Mouse (Mus musculus) forebrain, embryonic 13.5 days (tissue): ENCODE data around the gene Etv4. TPM values are rescaled to one million over a fixed set of nuclear protein-coding genes. Genes with fewer than 3 reads are reported as not detected.

Source experiments
- ATAC-seq: fragments of 200-750 bp; cut with Nextera tagmentation; 2 replicates; pipeline ENCODE4 v1.8.0; 2017
- H3K27ac ChIP-seq: fragments of 300-500 bp; sonication (generic); 2 replicates; pipeline ENCODE4 v1.5.1; 2015; ENCODE audit warnings: inconsistent platforms, mild to moderate bottlenecking, moderate library complexity
- H3K27me3 ChIP-seq: fragments of 300-500 bp; sonication (generic); 2 replicates; pipeline ENCODE4 v1.6.1; 2015; ENCODE audit warnings: mild to moderate bottlenecking, inconsistent platforms
- H3K36me3 ChIP-seq: fragments of 300-500 bp; sonication (generic); 2 replicates; pipeline ENCODE4 v1.6.1; 2015; ENCODE audit warnings: mild to moderate bottlenecking, inconsistent platforms; ENCODE audit not compliant: poor library complexity, severe bottlenecking
- H3K4me1 ChIP-seq: fragments of 300-500 bp; sonication (generic); 2 replicates; pipeline ENCODE4 v1.6.1; 2015; ENCODE audit warnings: inconsistent platforms
- H3K4me2 ChIP-seq: fragments of 300-500 bp; sonication (generic); 2 replicates; pipeline ENCODE4 v1.6.1; 2015; ENCODE audit warnings: inconsistent platforms, mild to moderate bottlenecking, moderate library complexity
- H3K4me3 ChIP-seq: fragments of 300-500 bp; sonication (generic); 2 replicates; pipeline ENCODE4 v1.5.1; 2015; ENCODE audit warnings: mild to moderate bottlenecking, inconsistent platforms
- H3K9ac ChIP-seq: fragments of 300-500 bp; sonication (generic); 2 replicates; pipeline ENCODE4 v1.6.1; 2015; ENCODE audit warnings: mild to moderate bottlenecking, inconsistent platforms
- H3K9me3 ChIP-seq: fragments of 300-500 bp; sonication (generic); replicated peaks from 2 replicates; pipeline ENCODE4 v1.6.1; 2016; ENCODE audit warnings: inconsistent platforms
- WGBS: fragments of 180-500 bp; shearing (Covaris S2); methylation state at CpG from one replicate; pipeline ENCODE4 v1.1.7; 2015; 5-methylcytosine and 5-hydroxymethylcytosine counted together
- polyA plus RNA-seq: library from polyadenylated mRNA; unstranded; fragments of >200 nt; fragmentation: Nextera tagmentation; extraction: Ambion mirVana; gene quantifications from 2 replicates; pipeline ENCODE4 v1.2.1, GENCODE M21; 2015

Gene Etv4
- polyA plus RNA-seq, 1 experiment from 2014 or later: 2.4 TPM

DNA sequence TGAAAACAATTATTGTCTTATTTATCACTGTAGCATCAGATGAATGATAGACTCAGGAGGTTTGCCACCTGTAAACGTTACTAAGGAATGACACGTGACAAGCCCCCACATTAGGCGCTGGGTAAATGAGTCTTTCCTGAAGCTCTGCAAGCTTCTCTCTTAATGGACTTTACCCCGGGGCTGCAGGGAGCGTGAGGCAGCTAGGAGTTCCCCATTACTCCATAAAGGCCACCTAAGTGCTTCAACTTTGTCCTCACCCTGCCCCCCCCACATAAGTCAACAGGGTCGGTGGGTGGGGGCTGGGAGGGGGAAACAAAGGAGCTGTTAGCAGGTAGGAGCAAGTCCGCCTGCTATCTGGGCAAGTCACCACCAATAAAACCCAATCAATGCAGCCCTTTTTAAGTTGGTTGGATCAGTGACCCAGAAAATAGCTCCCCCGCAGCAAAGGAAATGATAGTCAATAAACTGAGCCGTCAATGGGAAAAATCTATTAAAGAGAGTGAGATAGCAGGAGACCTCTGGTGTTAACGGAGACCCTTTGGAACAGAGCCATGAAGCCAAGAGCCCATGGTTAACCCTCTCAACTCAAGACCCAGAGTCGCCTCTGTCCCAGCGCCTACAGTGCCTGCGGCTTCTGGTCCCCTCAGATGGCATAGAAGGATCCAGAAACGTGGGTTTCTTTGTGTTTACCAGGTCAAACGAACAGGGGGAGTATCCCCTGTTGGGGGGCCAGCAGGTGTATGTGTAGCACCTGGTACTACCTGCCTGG lies 24.1 kb upstream of the Etv4 start:
- H3K9me3 ChIP-seq: peaks cover 3% of the 10 kb centered on the region; the same call in 1 of the 2 replicates
- H3K4me2 ChIP-seq: no peak overlapping the region
- 32% methylated on average over 15 of the region's 15 CpGs for WGBS
- no peaks in the 10 kb centered on the region for H3K36me3 ChIP-seq
- H3K4me1 ChIP-seq: 0 out of 2 replicates have a peak, but pooled peaks cover under 1% of the 10 kb centered on the region
- H3K27ac ChIP-seq: no peak overlapping the region
- H3K9ac ChIP-seq: no peak overlapping the region
- no peak for ATAC-seq
- no peak overlapping the region for H3K4me3 ChIP-seq
- peaks cover 17% of the 10 kb centered on the region for H3K27me3 ChIP-seq

DNA sequence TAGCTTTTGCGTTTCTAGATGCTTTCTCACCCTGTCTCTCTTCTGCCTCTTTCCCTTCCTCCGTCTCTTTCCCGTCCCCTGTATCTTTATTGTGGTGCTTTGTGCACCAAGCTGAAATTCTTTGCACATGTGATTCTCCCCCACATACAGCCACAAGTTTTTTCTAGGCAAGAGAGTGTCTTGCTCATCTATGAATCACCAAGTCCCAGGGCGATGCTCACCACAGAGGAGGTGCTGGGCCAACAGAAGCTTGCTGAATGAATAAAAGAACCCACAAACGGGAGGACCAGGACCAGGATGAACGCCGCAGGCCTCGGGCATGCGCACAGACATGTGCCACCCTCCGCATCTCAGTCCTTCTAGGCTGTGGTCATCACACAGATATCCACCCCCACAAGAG lies 22.1 kb upstream of the Etv4 start:
- ATAC-seq: no peak
- no peak overlapping the region for H3K4me2 ChIP-seq
- no peak overlapping the region for H3K27ac ChIP-seq
- H3K9ac ChIP-seq: no peak overlapping the region
- H3K4me1 ChIP-seq: no peaks in the 10 kb centered on the region
- 84% methylated on average over 10 of the region's 10 CpGs for WGBS
- H3K4me3 ChIP-seq: no peak overlapping the region
- H3K9me3 ChIP-seq: peaks cover 3% of the 10 kb centered on the region; the same call in 1 of the 2 replicates
- H3K27me3 ChIP-seq: peaks cover 10% of the 10 kb centered on the region; the same call in 1 of the 2 replicates
- no peaks in the 10 kb centered on the region for H3K36me3 ChIP-seq

DNA sequence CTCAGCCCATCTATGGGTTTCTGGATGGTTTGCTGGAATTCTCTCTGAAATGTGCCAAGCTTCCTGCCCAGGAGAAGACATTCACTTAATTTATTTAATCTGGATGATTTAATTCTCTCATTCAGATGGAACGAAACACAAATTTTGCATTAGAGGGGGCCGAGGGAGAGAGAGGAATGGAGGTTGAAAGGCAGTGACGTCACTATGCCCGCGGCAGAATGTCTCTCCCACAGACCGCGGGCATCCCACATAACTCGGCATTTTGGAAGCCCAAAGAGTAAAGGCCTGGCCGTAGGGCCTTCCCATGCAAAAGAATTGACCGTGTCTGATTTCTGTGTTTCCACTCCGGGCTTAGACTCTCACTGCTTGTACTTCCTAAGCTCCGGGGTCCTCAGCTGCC lies 21.6 kb upstream of the Etv4 start:
- 70% methylated on average over 12 of the region's 12 CpGs for WGBS
- Histone ChIP-seq H3K27ac (no peak overlapping the region), H3K4me1 (no peaks in the 10 kb centered on the region), H3K36me3 (no peaks in the 10 kb centered on the region), H3K4me2 (no peak overlapping the region), H3K9me3 (peaks cover 3% of the 10 kb centered on the region; the same call in 1 of the 2 replicates), H3K4me3 (no peak overlapping the region), H3K27me3 (peaks cover 14% of the 10 kb centered on the region; the same call in 1 of the 2 replicates), H3K9ac (no peak overlapping the region)
- ATAC-seq: no peak

DNA sequence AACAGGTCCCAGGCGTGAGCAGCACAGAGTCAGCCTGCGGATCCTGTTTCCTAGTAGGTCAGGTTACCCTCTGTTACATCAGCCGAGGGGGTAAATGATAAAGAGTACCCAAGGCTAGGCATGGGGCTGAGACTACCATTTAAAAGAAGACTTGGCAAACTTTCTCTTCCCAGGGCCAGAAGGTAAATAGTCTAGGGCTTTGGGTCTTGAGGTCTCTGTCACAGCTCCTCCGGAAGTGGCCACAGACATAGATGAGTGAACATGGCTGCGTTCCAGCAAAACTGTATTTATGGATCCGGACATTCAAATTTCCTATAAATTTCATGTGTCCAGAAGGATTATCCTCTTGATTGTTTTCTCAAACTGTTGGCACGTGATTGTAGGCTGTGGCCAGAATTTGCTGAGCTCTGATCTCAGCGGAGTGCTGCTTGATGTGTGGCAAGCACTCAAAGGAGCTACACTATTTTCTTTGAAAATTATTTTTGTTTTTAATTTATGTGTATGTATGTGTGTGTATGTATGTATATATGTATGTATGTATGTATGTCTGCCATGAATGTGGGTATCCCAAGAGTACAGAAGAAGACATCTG lies 20.0 kb upstream of the Etv4 start:
- 88% methylated on average over 8 of the region's 8 CpGs for whole genome bisulfite sequencing
- H3K9ac ChIP-seq: no peak overlapping the region
- H3K27ac ChIP-seq: no peak overlapping the region
- no peak for ATAC-seq
- H3K27me3 ChIP-seq: peaks cover 14% of the 10 kb centered on the region; the same call in 1 of the 2 replicates
- no peak overlapping the region for H3K4me2 ChIP-seq
- no peak overlapping the region for H3K4me3 ChIP-seq
- no peaks in the 10 kb centered on the region for H3K9me3 ChIP-seq
- no peaks in the 10 kb centered on the region for H3K36me3 ChIP-seq
- H3K4me1 ChIP-seq: no peaks in the 10 kb centered on the region

DNA sequence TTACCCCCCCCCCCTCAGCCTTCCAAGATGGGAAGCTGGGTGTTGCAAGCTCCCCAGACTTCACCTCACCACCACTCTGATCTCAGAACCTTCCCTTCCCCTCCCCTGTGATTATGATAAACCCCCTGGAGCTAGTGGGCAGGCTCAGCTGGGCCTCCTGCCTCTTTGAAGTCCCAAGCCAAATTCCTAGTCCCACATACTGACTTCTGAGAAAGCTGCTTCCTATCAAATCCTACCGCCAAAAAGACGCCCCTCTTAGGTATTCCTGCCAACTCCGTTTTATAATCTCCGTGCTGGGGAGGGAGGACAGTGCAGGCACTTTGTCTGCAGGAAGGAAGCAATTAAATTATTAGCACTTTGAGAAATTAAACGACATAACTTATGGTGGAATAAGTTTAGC lies 16.2 kb upstream of the Etv4 start:
- Histone ChIP-seq H3K27me3 (peaks cover 8% of the 10 kb centered on the region; the same call in 1 of the 2 replicates), H3K9me3 (no peaks in the 10 kb centered on the region), H3K4me3 (no peak overlapping the region), H3K36me3 (no peaks in the 10 kb centered on the region), H3K9ac (no peak overlapping the region), H3K4me1 (no peaks in the 10 kb centered on the region), H3K4me2 (no peak overlapping the region), H3K27ac (no peak overlapping the region)
- 7% methylated on average over 5 of the region's 5 CpGs for WGBS
- no peak for ATAC-seq

DNA sequence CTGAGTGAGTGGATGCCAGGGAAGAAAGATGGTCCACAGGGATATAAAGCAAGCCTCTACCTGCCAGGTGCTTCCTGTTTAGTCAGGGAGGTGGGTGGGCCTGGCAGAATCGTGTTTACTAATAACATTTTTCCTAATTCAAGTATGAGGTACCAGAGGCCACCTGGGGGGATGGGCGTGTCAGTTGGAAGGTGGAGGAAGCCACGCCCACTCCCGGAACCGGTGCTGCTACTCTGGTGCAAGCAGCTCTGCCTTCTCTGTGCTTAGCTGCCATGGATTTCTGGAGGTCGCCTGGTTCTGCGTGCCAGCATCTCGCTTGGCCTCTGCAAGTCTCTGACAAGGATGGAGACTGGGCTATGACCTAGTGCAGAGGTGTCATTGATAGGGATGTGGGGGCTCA lies 12.9 kb upstream of the Etv4 start:
- Histone ChIP-seq H3K4me1 (no peaks in the 10 kb centered on the region), H3K4me2 (no peak overlapping the region), H3K27ac (no peak overlapping the region), H3K27me3 (0 out of 2 replicates have a peak, but pooled peaks cover 4% of the 10 kb centered on the region), H3K9ac (no peak overlapping the region), H3K4me3 (no peak overlapping the region), H3K9me3 (no peaks in the 10 kb centered on the region; the same call in 1 of the 2 replicates), H3K36me3 (no peaks in the 10 kb centered on the region)
- 39% methylated on average over 8 of the region's 8 CpGs for WGBS
- no peak for ATAC-seq

DNA sequence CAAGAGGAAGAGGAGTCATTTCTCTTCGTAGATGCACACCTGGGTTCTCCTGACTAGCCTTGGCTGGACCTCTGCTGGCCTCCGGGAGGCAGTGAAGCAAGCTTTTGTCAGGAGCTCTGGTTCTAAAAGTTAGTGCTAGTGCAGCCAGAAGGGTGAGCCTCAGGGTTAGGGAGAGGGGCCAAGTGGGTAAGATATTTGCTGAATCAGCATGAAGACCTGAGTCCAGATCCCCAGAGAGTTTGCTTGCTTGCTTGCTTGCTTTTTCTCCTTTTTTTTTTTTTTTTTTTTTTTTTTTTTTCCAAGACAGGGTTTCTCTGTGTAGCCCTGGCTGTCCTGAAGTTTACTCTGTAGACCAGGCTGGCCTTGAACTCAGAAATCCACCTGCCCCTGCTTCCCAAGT lies 12.2 kb upstream of the Etv4 start:
- no peak for ATAC-seq
- WGBS: 82% methylated on average over 2 of the region's 2 CpGs
- no peak overlapping the region for H3K27ac ChIP-seq

DNA sequence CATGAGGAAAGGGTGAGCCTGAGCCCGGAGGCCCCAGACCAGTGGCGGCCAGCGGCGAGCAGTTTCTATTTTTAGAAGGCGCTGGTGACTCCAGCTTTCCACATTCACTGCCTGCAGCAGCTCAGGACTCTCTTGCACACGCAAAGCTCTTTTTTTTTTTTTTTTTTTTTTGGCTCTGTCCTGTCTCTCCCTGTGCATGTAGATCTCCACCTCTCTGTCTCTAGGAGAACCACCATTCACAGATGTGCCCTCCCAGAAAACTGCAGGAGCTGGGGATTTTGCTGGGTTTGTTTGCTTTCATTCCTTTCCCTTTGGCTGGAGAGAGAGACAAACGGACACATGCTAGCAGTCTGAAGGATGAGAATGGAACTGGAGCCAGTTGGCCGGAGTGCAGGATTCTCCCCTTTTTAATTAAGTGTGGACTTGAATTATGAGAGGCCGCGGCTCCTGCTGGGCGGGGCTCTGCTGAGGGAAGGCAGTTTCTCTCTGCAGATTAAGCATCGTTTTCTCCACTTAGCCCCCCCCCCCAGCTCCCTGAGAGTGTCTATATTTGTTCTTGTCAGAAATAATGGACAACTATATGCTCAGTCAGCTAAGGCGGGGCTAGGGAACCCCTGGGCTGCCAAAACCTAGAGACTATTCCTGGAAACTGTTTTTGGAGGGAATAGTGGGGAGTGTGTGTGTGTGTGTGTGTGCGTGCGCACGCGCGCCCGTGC lies 5.8 kb upstream of the Etv4 start:
- H3K4me2 ChIP-seq: 0 out of 2 replicates have a peak overlapping the region, but pooled peaks have one; percentile 14
- H3K4me1 ChIP-seq: peaks cover 16% of the 10 kb centered on the region
- H3K36me3 ChIP-seq: no peaks in the 10 kb centered on the region
- peaks cover 33% of the 10 kb centered on the region for H3K27me3 ChIP-seq
- no peak overlapping the region for H3K9ac ChIP-seq
- H3K4me3 ChIP-seq: no peak overlapping the region
- no peak overlapping the region for H3K27ac ChIP-seq
- 33% methylated on average over 19 of the region's 19 CpGs for WGBS
- no peak for ATAC-seq
- no peaks in the 10 kb centered on the region; the same call in 1 of the 2 replicates for H3K9me3 ChIP-seq

More for the DNA sequence above, 12.2 kb upstream of the Etv4 start:
- Histone ChIP-seq H3K27me3 (0 out of 2 replicates have a peak, but pooled peaks cover 4% of the 10 kb centered on the region), H3K4me1 (no peaks in the 10 kb centered on the region), H3K9ac (no peak overlapping the region), H3K4me3 (no peak overlapping the region), H3K36me3 (no peaks in the 10 kb centered on the region), H3K9me3 (no peaks in the 10 kb centered on the region; the same call in 1 of the 2 replicates), H3K4me2 (no peak overlapping the region)

DNA sequence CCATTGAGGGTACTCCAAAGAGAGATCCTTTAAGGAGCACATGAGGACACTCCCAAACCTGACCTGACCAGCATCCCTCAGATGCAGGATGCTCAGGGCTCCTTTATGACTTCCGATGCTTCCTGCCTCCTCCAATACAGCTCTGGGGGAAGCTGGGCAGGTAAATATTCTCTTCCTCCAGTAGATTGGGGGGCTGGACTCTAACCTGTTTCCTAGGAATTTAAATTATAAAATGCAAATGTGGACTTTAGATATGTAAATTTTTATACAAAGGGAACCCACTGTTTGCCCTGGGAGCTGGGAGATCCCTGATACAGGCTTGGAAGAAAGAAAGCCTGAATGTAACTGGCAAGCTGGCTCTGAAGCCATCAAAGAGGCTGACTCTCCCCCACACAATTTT lies 2.3 kb upstream of the Etv4 start:
- ATAC-seq: no peak
- Histone ChIP-seq H3K4me3 (no peak overlapping the region), H3K27me3 (peaks cover 66% of the 10 kb centered on the region), H3K36me3 (no peaks in the 10 kb centered on the region), H3K4me2 (no peak overlapping the region), H3K9me3 (no peaks in the 10 kb centered on the region), H3K27ac (no peak overlapping the region), H3K9ac (no peak overlapping the region), H3K4me1 (peaks cover 37% of the 10 kb centered on the region)
- 71% methylated on average over 1 of the region's 1 CpGs for WGBS

DNA sequence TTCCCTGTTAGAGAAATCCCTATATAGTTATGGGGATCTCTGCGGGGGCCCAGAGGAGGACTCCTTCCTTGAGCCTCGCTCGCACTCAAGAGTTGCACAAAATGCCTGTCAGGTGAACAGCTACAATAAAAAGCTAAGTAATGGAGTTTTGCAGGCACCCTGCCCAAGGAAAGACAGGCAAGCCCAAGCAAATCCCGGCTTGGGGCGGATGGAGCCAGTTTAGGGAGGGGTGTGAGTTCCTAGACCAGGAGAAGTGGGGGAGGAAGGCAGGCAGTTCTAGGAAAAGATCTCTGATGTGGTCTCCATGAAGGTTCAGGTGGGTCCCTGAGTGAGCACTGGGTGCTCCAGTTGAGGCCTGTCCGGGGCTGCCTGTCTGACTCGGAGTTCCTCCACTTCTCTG lies 1.5 kb upstream of the Etv4 start:
- 63% methylated on average over 7 of the region's 7 CpGs for WGBS
- no peak for ATAC-seq
- peaks cover 74% of the 10 kb centered on the region for H3K27me3 ChIP-seq
- H3K36me3 ChIP-seq: no peaks in the 10 kb centered on the region
- H3K9me3 ChIP-seq: no peaks in the 10 kb centered on the region
- H3K27ac ChIP-seq: no peak overlapping the region
- no peak overlapping the region for H3K4me2 ChIP-seq
- H3K4me1 ChIP-seq: peaks cover 37% of the 10 kb centered on the region
- H3K4me3 ChIP-seq: no peak overlapping the region
- no peak overlapping the region for H3K9ac ChIP-seq

DNA sequence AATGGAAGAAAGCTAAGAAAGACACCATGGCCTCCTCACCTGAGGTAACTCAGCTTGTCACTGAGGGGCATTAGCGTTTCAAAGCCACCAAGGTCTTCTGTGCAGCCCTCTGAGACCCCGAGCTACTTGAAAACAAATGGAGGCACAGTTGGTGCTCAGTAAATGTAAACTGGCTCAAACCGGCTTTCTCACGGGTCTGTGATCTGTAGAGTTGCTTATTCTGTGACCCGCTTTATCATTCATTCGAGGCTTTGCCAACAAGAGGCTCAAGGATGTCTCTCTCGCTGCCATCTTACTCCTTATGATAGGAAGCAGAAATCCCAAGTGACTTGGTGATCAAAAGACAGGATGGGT lies 658 bp upstream of the Etv4 start:
- no peak for ATAC-seq
- Histone ChIP-seq H3K4me3 (no peak overlapping the region), H3K36me3 (no peaks in the 10 kb centered on the region), H3K27ac (no peak overlapping the region), H3K4me2 (peak overlapping the region; percentile 96), H3K4me1 (peaks cover 30% of the 10 kb centered on the region), H3K9ac (no peak overlapping the region), H3K27me3 (peaks cover 82% of the 10 kb centered on the region), H3K9me3 (no peaks in the 10 kb centered on the region)
- WGBS: 10% methylated on average over 7 of the region's 7 CpGs
